Mouse (Mus musculus) spleen, postnatal 4 days (tissue): ENCODE data around the gene Galc.

Experiments used
- DNase-seq, 2 experiments: peaks; one replicate each; pipeline ENCODE4 v3.0.0; 2022; ENCODE audit warnings: low spot score in 2 of 2

Gene Galc

DNA sequence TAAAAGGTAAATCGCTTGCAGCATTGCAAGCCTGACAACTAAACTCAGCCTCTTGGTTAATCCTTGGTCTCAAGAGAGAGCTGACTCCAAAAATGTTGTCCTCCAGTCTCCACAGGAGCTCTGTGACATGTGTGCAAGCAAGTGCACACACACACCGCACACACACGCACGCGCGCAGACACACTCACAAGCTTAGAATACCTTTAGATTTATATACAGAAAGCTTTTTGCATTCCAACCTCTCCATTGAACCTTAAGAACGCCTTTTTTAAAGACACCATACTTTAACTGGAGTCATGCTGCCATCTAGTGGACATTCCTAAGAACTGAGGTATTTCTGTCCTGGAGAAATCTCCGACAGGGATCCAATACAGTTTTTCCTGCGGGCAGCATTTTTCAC lies 77.5 kb downstream of the Galc start:
- peak in 1 of 2 experiments; percentile 29 for DNase-seq

DNA sequence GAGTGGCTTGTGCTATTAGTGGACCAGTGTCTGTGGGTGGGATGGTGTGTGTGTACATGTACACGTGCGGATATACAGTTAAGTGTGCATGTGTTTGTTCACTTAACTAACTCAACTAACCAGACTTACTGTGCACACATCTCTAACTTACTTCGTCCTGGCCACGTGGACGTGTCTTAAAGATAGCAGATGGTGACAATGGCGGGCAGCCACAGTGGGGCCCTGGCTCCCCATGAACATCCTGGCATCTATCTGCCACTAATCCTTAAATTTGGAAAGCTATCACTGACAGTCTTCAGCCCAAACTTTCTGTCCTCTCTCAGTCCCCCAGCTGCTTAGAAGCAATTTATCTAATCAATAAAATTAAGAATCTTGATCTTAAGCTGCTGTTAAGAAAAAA lies 78.5 kb downstream of the Galc start:
- DNase-seq, result no peak

- DNase-seq, result no peak
Observed at GRCm38 (mm10) chr12:98180235-98180800, 78.9 kb downstream of the Galc start.

DNA sequence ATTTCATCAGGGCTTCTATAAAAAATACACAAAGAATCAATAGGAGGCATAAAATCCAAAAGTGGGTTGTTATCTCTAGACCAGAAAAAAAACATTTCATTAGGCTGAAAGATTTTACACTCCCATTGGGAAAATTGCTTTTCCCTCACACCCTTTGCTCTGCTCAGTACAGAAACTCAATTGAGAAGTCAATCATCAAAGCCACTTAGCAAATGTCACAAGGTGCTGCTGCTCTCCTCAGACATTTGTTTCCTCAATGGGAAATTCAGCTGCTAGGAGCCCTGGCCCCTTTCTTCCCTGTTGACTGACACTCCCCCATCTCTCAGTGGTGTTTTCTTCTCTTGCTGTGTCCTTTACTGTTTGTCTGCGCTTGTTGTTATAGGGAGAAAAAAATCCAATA lies 79.8 kb downstream of the Galc start:
- DNase-seq, result no peak

DNA sequence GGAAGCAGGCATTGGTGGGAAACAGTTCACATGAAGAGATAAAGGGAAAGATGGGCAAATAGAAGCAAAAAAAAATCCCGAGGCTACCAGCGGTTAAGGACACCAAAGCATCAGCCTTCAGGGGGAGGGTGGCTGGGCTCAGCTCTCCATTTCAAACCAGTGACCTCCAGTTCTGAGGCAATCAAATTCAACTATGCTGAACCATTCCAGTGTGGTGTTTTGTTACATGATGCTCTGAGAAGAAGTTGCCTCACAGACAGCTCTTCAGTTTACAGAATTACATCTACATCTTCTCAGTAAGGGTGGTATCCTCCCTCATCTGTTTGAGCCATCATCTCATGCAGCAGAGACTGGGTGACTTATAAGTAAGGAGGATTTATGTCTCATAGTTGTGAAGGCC lies 82.6 kb downstream of the Galc start:
- DNase-seq, result no peak

GRCm38 (mm10) chr12:98161901-98162300 lies 97.4 kb downstream of the Galc start:
- no peak for DNase-seq

DNA sequence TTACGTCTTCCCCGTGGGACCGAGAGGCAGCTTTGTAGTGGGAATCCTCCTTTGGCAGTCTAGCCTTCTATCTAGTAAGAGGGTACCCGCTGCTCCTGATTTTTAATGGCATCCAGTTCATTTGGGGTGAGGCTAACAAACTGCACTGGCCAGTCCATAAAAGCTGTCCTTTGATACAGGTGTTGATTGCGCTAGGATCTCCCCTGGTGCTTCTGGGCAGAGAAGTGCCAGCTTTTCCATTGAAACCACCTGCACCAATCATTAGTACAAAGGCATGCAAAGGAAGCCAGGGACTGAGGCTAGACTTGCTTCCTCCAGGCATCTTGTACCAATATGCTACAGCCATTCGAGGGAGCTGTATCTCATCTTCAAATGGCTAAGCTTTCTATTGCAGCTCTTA lies 98.4 kb downstream of the Galc start:
- no peak for DNase-seq
